Mouse (Mus musculus) MEL (cell line): ENCODE data around the gene Wdr59. TPM values are rescaled to one million over a fixed set of nuclear protein-coding genes. Genes with fewer than 3 reads are reported as not detected.

ENCODE experiments used
- DNase-seq: peaks from one replicate; pipeline ENCODE4 v3.0.0; 2011; ENCODE audit warnings: low read depth, low spot score
- H3K27ac ChIP-seq: 2 replicates; pipeline ENCODE4 v1.5.1; 2012; ENCODE audit warnings: low read depth, mild to moderate bottlenecking, control low read depth, low read length, moderate library complexity; ENCODE audit not compliant: control insufficient read depth
- H3K27me3 ChIP-seq, 2 experiments: fragments of 150-350 bp in 1 of 2; sonication (generic) in 1 of 2; 2 replicates each; pipeline ENCODE4 v1.6.1; 2012; ENCODE audit warnings: low read length in 2 of 2, mild to moderate bottlenecking in 2 of 2, improper control_type of control experiment in 1 of 2, moderate library complexity in 1 of 2; ENCODE audit not compliant: insufficient read depth in 2 of 2, control insufficient read depth in 1 of 2
- H3K36me3 ChIP-seq, 2 experiments: 2 replicates each; pipeline ENCODE4 v1.6.1; 2012 to 2014; ENCODE audit warnings: low read length in 2 of 2, improper control_type of control experiment in 1 of 2, inconsistent platforms in 1 of 2, mild to moderate bottlenecking in 1 of 2; ENCODE audit not compliant: insufficient read depth in 2 of 2, control insufficient read depth in 1 of 2
- H3K4me1 ChIP-seq, 2 experiments: fragments of 150-350 bp in 1 of 2; sonication (generic) in 1 of 2; 2 replicates each; pipeline ENCODE4 v1.6.1; 2012; ENCODE audit warnings: low read length in 2 of 2, improper control_type of control experiment in 1 of 2, mild to moderate bottlenecking in 1 of 2; ENCODE audit not compliant: insufficient read depth in 2 of 2, control insufficient read depth in 1 of 2
- H3K4me3 ChIP-seq, 2 experiments: fragments of 150-350 bp in 1 of 2; sonication (generic) in 1 of 2; 2 replicates each; pipeline ENCODE4 v1.5.1; 2012; ENCODE audit warnings: low read depth in 2 of 2, low read length in 2 of 2, mild to moderate bottlenecking in 2 of 2, moderate library complexity in 2 of 2, control low read depth in 1 of 2, improper control_type of control experiment in 1 of 2; ENCODE audit not compliant: control insufficient read depth in 1 of 2, insufficient read depth in 1 of 2
- H3K79me2 ChIP-seq: 2 replicates; pipeline ENCODE4 v1.6.1; 2012; ENCODE audit warnings: mild to moderate bottlenecking, low read length, moderate library complexity; ENCODE audit not compliant: control insufficient read depth, poor library complexity, insufficient read depth
- H3K9ac ChIP-seq: 2 replicates; pipeline ENCODE4 v1.6.1; 2012; ENCODE audit warnings: low read depth, mild to moderate bottlenecking, control low read depth, low read length, moderate library complexity; ENCODE audit not compliant: control insufficient read depth, poor library complexity, severe bottlenecking
- H3K9me3 ChIP-seq: fragments of 150-350 bp; sonication (generic); replicated peaks from 2 replicates; pipeline ENCODE4 v1.6.1; 2012; ENCODE audit warnings: mild to moderate bottlenecking, low read length, improper control_type of control experiment, moderate library complexity; ENCODE audit not compliant: insufficient read depth
- CHD1 ChIP-seq: IDR thresholded peaks from 2 replicates; pipeline ENCODE4 v1.6.1; 2012; ENCODE audit warnings: low read depth, mild to moderate bottlenecking, inconsistent platforms, low read length, improper control_type of control experiment
- CTCF ChIP-seq, 3 experiments: IDR thresholded peaks in 2 of 3; conservative IDR thresholded peaks in 1 of 3; 2 replicates each; pipeline ENCODE4 v1.5.1; 2011 to 2012; ENCODE audit warnings: low read length in 3 of 3, low read depth in 2 of 3, mild to moderate bottlenecking in 2 of 3, improper control_type of control experiment in 1 of 3, inconsistent platforms in 1 of 3, mixed read lengths in 1 of 3, moderate library complexity in 1 of 3; ENCODE audit not compliant: control insufficient read depth in 1 of 3, insufficient read depth in 1 of 3, poor library complexity in 1 of 3, severe bottlenecking in 1 of 3
- E2F4 ChIP-seq: IDR thresholded peaks from 2 replicates; pipeline ENCODE4 v1.6.1; 2011; ENCODE audit warnings: low read depth, low read length, improper control_type of control experiment, borderline replicate concordance
- ELF1 ChIP-seq: IDR thresholded peaks from 2 replicates; pipeline ENCODE4 v1.6.1; 2014; ENCODE audit warnings: low read depth, mild to moderate bottlenecking, inconsistent platforms, low read length, improper control_type of control experiment, moderate library complexity
- EP300 ChIP-seq, 2 experiments: IDR thresholded peaks; 2 replicates each; pipeline ENCODE4 v1.6.1; 2011; ENCODE audit warnings: improper control_type of control experiment in 2 of 2, low read length in 2 of 2, low read depth in 1 of 2, mild to moderate bottlenecking in 1 of 2
- ETS1 ChIP-seq: IDR thresholded peaks from 2 replicates; pipeline ENCODE4 v1.6.1; 2012; ENCODE audit warnings: low read depth, mild to moderate bottlenecking, inconsistent platforms, low read length, improper control_type of control experiment, moderate library complexity
- GABPA ChIP-seq: IDR thresholded peaks from 2 replicates; pipeline ENCODE4 v1.6.1; 2012; ENCODE audit warnings: low read depth, mild to moderate bottlenecking, inconsistent platforms, low read length, improper control_type of control experiment, moderate library complexity
- GATA1 ChIP-seq: IDR thresholded peaks from 2 replicates; pipeline ENCODE4 v1.6.1; 2011; ENCODE audit warnings: low read depth, low read length, improper control_type of control experiment
- HCFC1 ChIP-seq: IDR thresholded peaks from 2 replicates; pipeline ENCODE4 v1.6.1; 2012; ENCODE audit warnings: low read depth, mild to moderate bottlenecking, inconsistent platforms, low read length, improper control_type of control experiment, moderate library complexity
- KAT2A ChIP-seq: conservative IDR thresholded peaks from 2 replicates; pipeline ENCODE4 v1.6.1; 2012; ENCODE audit warnings: low read depth, low read length, improper control_type of control experiment, inconsistent platforms
- MAFK ChIP-seq: IDR thresholded peaks from 2 replicates; pipeline ENCODE4 v1.6.1; 2011; ENCODE audit warnings: low read depth, mild to moderate bottlenecking, low read length, improper control_type of control experiment, borderline replicate concordance
- MAZ ChIP-seq: IDR thresholded peaks from 2 replicates; pipeline ENCODE4 v1.6.1; 2012; ENCODE audit warnings: low read depth, mild to moderate bottlenecking, inconsistent platforms, low read length, improper control_type of control experiment
- MEF2A ChIP-seq: IDR thresholded peaks from 2 replicates; pipeline ENCODE4 v1.6.1; 2014; ENCODE audit warnings: low read depth, mild to moderate bottlenecking, inconsistent platforms, low read length, improper control_type of control experiment; ENCODE audit not compliant: poor library complexity, insufficient replicate concordance, severe bottlenecking; ENCODE audit errors: extremely low read depth
- MXI1 ChIP-seq: IDR thresholded peaks from 2 replicates; pipeline ENCODE4 v1.6.1; 2011; ENCODE audit warnings: mild to moderate bottlenecking, low read depth, low read length, improper control_type of control experiment
- MYC ChIP-seq: IDR thresholded peaks from 2 replicates; pipeline ENCODE4 v1.6.1; 2011; ENCODE audit warnings: low read depth, mild to moderate bottlenecking, low read length, improper control_type of control experiment, moderate library complexity
- NELFE ChIP-seq: IDR thresholded peaks from 2 replicates; pipeline ENCODE4 v1.6.1; 2011; ENCODE audit warnings: low read depth, low read length, improper control_type of control experiment
- POLR2A ChIP-seq, 2 experiments: IDR thresholded peaks; 2 replicates each; pipeline ENCODE4 v1.6.1; 2011 to 2012; ENCODE audit warnings: low read length in 2 of 2, mild to moderate bottlenecking in 2 of 2, control low read depth in 1 of 2, improper control_type of control experiment in 1 of 2, low read depth in 1 of 2, moderate library complexity in 1 of 2; ENCODE audit not compliant: control insufficient read depth in 1 of 2, insufficient read depth in 1 of 2, poor library complexity in 1 of 2
- POLR2AphosphoS2 ChIP-seq: IDR thresholded peaks from 2 replicates; pipeline ENCODE4 v1.6.1; 2011; ENCODE audit warnings: low read length, improper control_type of control experiment
- POLR2AphosphoS5 ChIP-seq: IDR thresholded peaks from 2 replicates; pipeline ENCODE4 v1.6.1; 2012; ENCODE audit warnings: low read depth, borderline replicate concordance, mild to moderate bottlenecking, inconsistent platforms, low read length, moderate library complexity, mixed read lengths
- SIN3A ChIP-seq: IDR thresholded peaks from 2 replicates; pipeline ENCODE4 v1.6.1; 2012; ENCODE audit warnings: low read length, improper control_type of control experiment, inconsistent platforms
- TBP ChIP-seq: IDR thresholded peaks from 2 replicates; pipeline ENCODE4 v1.8.0; 2011; ENCODE audit warnings: low read depth, low read length, improper control_type of control experiment
- TCF12 ChIP-seq: IDR thresholded peaks from 2 replicates; pipeline ENCODE4 v1.6.1; 2014; ENCODE audit warnings: low read depth, mild to moderate bottlenecking, inconsistent platforms, low read length, improper control_type of control experiment, moderate library complexity
- UBTF ChIP-seq: IDR thresholded peaks from 2 replicates; pipeline ENCODE4 v1.6.1; 2012; ENCODE audit warnings: low read depth, mild to moderate bottlenecking, inconsistent platforms, low read length, improper control_type of control experiment, moderate library complexity, borderline replicate concordance; ENCODE audit not compliant: insufficient read depth
- USF1 ChIP-seq: IDR thresholded peaks from 2 replicates; pipeline ENCODE4 v1.6.1; 2014; ENCODE audit warnings: low read depth, mild to moderate bottlenecking, inconsistent platforms, low read length, improper control_type of control experiment, moderate library complexity
- ZKSCAN1 ChIP-seq: IDR thresholded peaks from 2 replicates; pipeline ENCODE4 v1.6.1; 2012; ENCODE audit warnings: low read depth, mild to moderate bottlenecking, inconsistent platforms, low read length, improper control_type of control experiment, moderate library complexity
- ZMIZ1 ChIP-seq: IDR thresholded peaks from 2 replicates; pipeline ENCODE4 v1.6.1; 2012; ENCODE audit warnings: low read depth, mild to moderate bottlenecking, inconsistent platforms, low read length, improper control_type of control experiment, moderate library complexity
- ZNF384 ChIP-seq: IDR thresholded peaks from 2 replicates; pipeline ENCODE4 v1.6.1; 2012; ENCODE audit warnings: low read depth, mild to moderate bottlenecking, inconsistent platforms, low read length, improper control_type of control experiment
- polyA plus RNA-seq, 2 experiments: library from polyadenylated mRNA; stranded (reverse) in 1 of 2; unstranded in 1 of 2; fragments of >175 nt in 1 of 2; fragments of >200 nt in 1 of 2; gene quantifications; 2 replicates each; pipeline versions ENCODE4 v1.2.1 to v1.2.4; 2012; ENCODE audit warnings: low replicate concordance in 2 of 2, low read depth in 1 of 2; ENCODE audit not compliant: insufficient read length in 2 of 2, insufficient read depth in 1 of 2, missing spikeins in 1 of 2
- total RNA-seq: library from RNA; depleted of rRNA; stranded (reverse); fragments of 300-350 nt; gene quantifications from 2 replicates; pipeline ENCODE4 v1.2.3, GENCODE M21; 2012

Wdr59 gene
- total and polyA plus RNA-seq, 3 experiments: 6.5 to 16.6 TPM; not detected in 1

GRCm38 (mm10) chr8:111516451-111517035 is 5.3 kb downstream of the Wdr59 start:
- no peak for TF ChIP-seq MAFK
- no peak for TF ChIP-seq GABPA
- TF ChIP-seq MXI1: no peak
- TF ChIP-seq ZMIZ1: no peak
- no peak for TF ChIP-seq MEF2A
- TF ChIP-seq KAT2A: no peak
- TF ChIP-seq POLR2AphosphoS5: no peak
- TF ChIP-seq TBP: no peak
- TF ChIP-seq ELF1: no peak
- TF ChIP-seq NELFE: no peak
- no peak for TF ChIP-seq MYC
- TF ChIP-seq POLR2AphosphoS2: no peak
- no peak for TF ChIP-seq SIN3A
- TF ChIP-seq E2F4: no peak
- H3K36me3 ChIP-seq: peaks cover 0 to 8% of the 10 kb centered on the region in 2 experiments; a peak in 3 of 4 replicates
- peaks cover 7 to 8% of the 10 kb centered on the region in 2 experiments for H3K4me1 ChIP-seq
- peaks cover 21% of the 10 kb centered on the region for H3K79me2 ChIP-seq
- no peaks in the 10 kb centered on the region for H3K9me3 ChIP-seq
- no peak for DNase-seq
- H3K27ac ChIP-seq: no peak overlapping the region
- no peaks in the 10 kb centered on the region for H3K27me3 ChIP-seq
- H3K4me3 ChIP-seq: no peak overlapping the region
- no peak overlapping the region for H3K9ac ChIP-seq

- no peak for DNase-seq
- no peaks in the 10 kb centered on the region for H3K27me3 ChIP-seq
- H3K4me3 ChIP-seq: no peak overlapping the region
- peaks cover 17 to 23% of the 10 kb centered on the region in 2 experiments for H3K4me1 ChIP-seq
- H3K9ac ChIP-seq: no peak overlapping the region
- peaks cover 6% of the 10 kb centered on the region; the same call in 1 of the 2 replicates for H3K79me2 ChIP-seq
- H3K9me3 ChIP-seq: no peaks in the 10 kb centered on the region
- H3K36me3 ChIP-seq: peaks cover 0 to 17% of the 10 kb centered on the region in 2 experiments; a peak in 3 of 4 replicates
- no peak overlapping the region for H3K27ac ChIP-seq
- TF ChIP-seq MAZ (no peak), ZKSCAN1 (no peak), ZNF384 (no peak), MYC (no peak), ELF1 (no peak), USF1 (no peak), CTCF (IDR thresholded peaks at IDR 0.05 in 2 of 3, conservative IDR thresholded peaks at IDR 0.05 in 1 of 3; ENCODE audit: control insufficient read depth in 1 of 3, insufficient read depth in 1 of 3, low read depth in 2 of 3, low read length in 3 of 3, poor library complexity in 1 of 3, severe bottlenecking in 1 of 3) (no peak), POLR2A (IDR thresholded peaks at IDR 0.05; ENCODE audit: control insufficient read depth in 1 of 2, insufficient read depth in 1 of 2, low read depth in 1 of 2, low read length in 2 of 2, poor library complexity in 1 of 2) (no peak), EP300 (IDR thresholded peaks at IDR 0.05; ENCODE audit: low read depth in 1 of 2, low read length in 2 of 2) (no peak), CHD1 (no peak), UBTF (no peak), TCF12 (no peak), ETS1 (no peak), KAT2A (no peak), TBP (no peak), HCFC1 (no peak), GATA1 (no peak), NELFE (no peak), ZMIZ1 (no peak)
These were observed 8.4 kb downstream of the Wdr59 start for GRCm38 (mm10) chr8:111513446-111513845.
